Mouse (Mus musculus) CD4-positive, CD25-positive, alpha-beta regulatory T cell, adult 4 months (primary cell): ENCODE measurements at regions not wholly inside any gene's neighbourhood (a gene's known extent, or its start where the extent isn't known, plus 50 kb on each side); places are given as distances from the start of the nearest gene placed in this dataset.
"Not testable (repeated sequence)": the region's sequence is repeated elsewhere in the genome, so short reads cannot be mapped to it uniquely, and the experiment has no call there.

Source experiments
- ATAC-seq: one replicate; pipeline ENCODE4 v1.8.0; 2017

DNA sequence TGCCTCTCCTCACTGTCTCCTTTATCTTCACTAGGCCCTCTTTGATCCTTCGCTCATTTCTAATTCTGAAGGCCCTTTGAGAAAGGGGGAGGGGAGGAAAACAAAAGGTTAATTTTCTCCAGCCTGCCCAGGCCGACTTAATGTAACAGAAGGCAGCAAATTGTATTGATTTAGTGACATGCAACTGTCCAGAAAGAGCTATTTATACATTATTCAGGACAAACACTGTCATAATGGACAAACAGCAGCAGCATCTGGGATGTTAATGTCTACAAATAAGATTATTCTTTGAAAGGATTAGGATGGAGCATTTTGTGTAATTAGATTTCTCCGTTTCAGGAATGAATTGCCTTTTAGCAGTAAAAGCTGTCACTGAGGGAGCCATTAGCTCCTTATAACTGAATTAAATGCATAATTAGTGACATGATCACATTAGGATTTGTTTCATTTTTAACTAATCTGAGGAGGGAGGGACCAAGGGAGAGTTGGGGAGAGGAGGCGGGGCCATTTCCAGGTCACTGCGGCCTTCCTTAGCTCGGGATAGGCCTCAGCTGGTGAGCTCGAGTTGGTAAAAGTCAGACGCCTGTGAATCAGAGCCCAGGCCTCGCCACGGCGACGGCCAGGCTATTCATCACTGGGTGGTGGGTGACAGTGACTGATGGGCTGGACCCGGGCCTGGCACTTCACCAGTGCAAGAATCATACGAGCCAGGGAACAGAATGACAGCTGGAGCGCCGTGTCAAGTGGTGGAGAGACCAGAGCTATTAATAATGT, 167.7 kb downstream of the Nkx6-1 start:
- ATAC-seq, result no peak

DNA sequence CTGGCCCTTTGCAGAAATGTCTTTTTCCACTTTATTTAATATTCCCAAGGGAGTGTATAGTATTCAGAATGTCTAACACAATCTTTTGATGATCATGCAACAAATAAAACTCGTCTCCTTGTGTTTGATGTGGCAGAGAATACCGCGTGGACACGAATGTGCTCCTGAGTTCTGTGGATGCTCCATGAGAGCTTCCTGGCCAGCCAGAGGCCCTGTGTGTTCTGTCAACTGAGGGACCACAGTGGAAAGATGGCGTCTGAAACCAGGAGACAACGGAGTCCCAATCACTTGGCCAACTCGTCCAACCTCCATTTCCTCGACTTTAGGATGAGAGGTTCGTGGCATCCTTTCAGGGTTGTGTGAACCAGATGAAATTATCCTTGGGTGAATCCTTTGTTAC, 168.6 kb downstream of the Nkx6-1 start:
- no peak for ATAC-seq

DNA sequence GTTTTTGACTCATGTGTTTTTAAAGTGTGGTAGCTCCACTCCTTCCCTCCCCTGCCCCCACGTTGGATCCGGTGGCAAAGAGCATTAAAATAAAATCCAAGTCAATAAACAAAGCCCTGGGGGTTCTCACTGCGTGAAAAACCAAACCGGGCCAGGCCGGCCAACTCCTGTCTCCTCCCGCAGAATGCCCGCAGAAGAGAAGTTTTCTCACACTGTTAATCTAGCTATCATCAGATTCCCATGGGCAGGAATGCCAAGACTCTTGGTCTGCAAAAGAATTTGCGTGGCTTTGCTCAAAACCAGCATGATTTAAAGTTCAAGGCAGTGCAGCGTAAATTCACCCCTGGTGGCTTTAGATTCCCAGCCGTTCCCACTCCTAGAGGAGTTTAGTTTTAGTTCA, 219.0 kb downstream of the Nkx6-1 start:
- no peak for ATAC-seq

DNA sequence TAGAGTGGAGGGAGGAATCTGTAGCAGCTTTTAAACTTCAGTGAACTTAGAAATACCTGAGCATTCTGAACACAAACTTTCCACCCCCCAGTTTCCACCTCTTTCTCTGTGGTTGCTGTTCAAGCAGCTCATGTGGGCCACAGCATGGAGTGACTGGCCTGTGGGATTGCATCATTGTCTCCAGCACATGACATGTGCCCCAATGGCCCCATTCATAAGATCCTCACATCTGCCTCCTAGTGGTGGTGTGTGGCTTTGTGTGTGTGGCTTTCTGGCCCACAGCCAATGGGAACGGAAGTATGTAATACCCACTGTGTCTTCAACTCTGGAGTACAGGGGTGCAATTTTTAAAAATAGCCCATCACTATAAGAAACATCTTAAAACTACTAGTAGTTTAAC, 223.0 kb downstream of the Nkx6-1 start:
- ATAC-seq, result no peak

DNA sequence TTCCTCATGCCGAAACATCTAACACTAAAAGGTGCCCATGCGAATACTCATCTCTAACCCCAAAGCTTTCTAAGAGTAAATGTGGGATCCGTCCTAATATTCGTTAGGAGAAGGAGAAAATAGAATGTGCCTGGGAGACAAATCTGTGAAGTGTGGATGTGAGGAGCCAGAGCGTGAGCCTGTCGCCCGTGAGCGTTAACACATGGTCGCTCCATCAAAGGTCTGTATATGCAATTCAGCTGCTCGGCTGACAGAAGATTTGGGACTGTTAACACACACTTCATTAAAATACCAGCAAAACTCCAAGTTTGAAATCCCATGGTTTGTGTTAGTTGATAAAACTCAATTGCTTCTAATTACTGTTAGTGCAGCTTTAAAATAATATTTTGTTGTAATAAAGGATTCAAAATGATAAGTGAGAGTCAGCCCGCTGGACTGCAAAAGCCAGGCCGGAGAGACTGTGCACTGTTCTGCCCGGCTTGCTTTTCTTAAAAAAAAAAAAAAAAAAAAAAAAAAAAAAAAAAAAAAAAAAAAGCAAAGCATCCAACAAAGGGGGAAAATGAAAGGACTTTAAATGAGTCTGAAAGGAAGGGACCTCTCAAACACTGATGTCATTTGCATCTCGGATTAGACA, 227.0 kb downstream of the Nkx6-1 start:
- no peak for ATAC-seq

DNA sequence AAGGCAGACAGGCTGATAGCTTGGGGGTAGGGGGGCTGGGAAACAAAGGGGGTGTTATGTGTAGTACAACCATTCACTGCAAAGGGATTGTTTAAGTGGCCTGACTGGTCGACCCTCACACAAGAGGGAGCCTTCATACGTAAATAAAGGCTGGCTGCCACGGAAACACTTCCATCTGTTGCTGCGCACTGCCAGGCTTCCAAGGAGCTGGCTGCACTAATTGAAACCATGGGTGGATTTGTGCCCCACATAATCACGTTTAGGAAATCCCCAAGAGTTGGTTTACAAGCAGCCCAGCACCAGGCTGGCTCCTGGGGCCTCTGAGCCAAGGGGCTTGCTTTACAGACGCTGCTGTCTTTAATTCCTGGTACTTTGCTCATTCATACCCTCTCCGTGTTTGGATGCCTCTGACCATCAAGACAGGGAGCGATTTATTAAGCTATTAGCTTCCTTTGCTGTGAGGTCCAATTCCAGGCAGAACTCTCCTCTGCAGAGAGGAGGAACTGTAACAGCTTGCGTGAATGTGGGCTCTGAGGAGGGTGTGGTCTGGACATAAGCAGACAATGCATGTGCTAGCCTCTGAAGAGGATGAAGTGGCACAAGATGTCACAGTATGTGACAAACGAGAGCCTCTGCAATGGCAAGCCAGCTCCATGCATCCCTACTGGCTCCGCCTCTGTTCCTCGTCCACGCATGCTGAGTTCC, 238.6 kb downstream of the Nkx6-1 start:
- ATAC-seq, result no peak

GRCm38 (mm10) chr5:101384316-101384715, 280.5 kb downstream of the Nkx6-1 start:
- ATAC-seq, result no peak

DNA sequence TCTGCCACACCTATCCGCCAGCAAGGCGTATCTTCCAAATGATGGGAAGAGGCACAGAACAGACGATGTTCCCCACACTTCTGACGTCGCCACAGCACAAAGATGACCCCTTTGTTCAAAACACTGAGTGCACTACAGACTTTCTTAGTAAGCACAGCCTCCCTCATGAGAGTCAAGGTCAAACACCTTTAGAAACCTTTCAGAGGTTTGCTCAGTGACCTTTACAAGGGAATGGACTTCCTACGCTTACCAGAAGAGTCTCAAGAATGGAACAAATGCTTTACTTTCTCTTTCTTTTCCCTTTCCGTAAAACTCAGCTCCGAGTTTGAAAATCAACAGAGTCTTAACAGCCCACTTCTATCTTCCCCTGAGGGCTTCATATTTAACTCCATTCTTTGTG, 283.4 kb downstream of the Nkx6-1 start:
- ATAC-seq, result no peak

- no peak for ATAC-seq
Observed at GRCm38 (mm10) chr5:101376657-101377056, 288.1 kb downstream of the Nkx6-1 start.

GRCm38 (mm10) chr5:101374129-101374528, 290.7 kb downstream of the Nkx6-1 start:
- ATAC-seq, result no peak

- no peak for ATAC-seq
Observed at GRCm38 (mm10) chr5:101372204-101372603, 292.6 kb downstream of the Nkx6-1 start.

DNA sequence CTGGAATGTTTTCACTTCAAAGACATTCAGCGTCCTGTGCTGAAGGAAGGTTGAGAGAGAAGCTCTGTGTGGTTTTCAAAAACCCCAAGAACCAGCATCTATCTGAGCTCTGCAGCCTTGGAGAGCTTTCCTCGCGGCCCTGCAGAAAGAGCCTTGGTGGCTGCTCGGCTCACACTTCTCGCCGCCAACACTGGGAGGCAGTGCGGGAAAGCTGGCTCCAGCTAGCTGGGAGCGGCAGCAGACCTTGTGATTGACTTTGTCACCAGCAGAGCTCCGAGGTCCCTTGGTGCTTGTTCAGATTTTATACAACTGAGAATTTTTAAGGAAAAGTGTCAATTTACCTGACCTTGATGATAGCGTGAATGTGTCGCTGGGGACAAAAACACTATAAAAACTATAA, 299.4 kb downstream of the Nkx6-1 start:
- ATAC-seq, result no peak

GRCm38 (mm10) chr5:101359986-101360385, 304.8 kb downstream of the Nkx6-1 start:
- no peak for ATAC-seq

GRCm38 (mm10) chr5:101345406-101345805, 319.4 kb downstream of the Nkx6-1 start:
- no peak for ATAC-seq

DNA sequence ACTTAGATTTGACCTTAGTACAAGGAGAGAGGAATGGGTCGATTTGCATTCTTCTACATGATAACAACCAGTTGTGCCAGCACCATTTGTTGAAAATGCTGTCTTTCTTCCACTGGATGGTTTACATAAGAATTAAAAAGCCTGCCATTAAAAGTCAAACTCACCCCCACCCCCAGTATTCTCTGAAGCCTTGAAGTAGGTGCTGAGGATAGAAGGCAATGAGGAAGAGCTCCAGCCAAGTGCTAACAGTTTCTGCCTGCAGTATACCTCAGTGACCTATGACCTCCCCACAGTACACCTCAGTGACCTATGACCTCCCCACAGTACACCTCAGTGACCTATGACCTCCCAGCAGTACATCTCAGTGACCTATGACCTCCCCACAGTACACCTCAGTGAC, 328.4 kb downstream of the Nkx6-1 start:
- not testable (repeated sequence) for ATAC-seq

DNA sequence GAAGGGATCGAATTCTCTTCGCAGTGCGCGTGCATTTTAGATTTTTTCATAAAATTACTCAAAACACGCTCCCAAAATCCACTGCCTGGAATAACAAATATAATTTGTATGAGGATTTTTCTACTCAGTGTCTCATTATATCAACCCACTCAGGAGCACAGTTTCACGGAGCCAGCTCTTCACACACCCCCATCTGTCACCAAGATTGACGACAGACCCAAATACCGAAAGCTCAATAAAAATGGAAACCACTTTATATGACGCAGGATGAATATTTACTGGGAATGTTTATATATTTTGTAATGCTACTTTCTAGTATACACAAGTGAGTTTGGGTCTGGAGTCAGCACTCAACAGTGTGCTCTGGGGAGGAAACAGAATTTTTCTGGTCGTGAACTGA, 333.0 kb downstream of the Nkx6-1 start:
- no peak for ATAC-seq

DNA sequence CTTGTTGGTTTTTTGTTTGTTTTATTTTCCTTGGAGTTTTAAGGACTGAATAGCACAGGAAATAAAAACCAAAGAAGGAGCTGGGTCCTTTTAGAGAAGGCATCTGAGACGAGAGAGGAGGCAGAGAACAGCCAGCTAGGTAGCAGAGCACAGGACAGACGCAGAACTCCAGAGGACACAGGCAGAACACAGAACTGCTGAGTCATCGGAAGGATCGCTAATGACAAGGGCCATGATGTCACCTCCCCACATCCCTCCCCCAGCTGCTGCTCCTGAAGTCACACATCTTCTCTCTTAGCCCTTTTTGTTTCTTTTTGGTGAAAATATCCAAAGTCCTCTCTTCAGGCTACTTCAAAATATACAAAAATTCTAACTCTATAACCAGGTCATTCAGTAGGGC, 338.7 kb downstream of the Nkx6-1 start:
- no peak for ATAC-seq

DNA sequence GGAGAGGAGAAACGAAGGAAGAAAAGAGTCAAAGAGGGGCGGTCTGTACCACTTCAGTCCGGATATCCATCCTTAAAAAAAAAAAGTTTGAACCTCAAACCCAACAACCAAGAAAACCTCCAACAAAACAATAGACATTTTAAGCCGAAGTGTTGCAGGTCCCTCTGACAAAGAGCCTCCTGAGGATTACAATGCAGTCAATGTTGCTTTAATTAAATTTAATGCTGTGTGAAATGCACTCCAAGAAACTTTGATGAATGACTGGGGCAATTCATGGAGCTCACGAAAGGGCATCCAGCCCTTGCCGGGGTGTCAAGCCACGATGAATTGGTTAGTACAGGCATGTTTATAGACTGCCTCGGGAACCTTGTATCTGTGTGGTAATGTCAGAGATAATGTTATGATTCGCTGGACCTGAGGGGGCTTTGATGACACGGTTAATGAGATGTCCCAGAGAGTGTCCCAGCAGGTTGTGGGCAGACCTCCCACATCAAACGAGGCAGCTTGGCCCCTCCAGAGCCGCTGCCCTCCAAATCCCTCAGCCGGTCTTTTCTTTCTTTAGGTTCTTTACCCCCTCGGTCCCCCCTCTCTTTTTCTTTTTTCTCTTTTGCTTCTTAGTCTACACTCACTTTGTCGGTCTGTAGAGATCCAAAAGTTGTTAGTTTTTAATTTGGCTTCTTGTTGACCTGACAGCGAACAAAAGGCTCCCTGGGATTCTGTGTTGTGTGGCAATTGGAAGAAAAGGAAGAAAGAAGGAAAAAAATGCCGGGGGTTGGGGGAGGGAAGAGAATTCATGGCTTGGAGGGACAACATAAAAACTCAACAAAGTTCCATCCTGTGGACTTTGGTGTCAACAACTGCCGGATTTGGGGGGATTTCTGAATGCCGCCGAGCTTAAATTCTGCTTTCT, 341.5 kb downstream of the Nkx6-1 start:
- no peak for ATAC-seq

- ATAC-seq, result no peak
Observed at GRCm38 (mm10) chr5:101299986-101300385, 364.8 kb downstream of the Nkx6-1 start.

GRCm38 (mm10) chr5:101298411-101298810, 366.4 kb downstream of the Nkx6-1 start:
- ATAC-seq, result no peak

DNA sequence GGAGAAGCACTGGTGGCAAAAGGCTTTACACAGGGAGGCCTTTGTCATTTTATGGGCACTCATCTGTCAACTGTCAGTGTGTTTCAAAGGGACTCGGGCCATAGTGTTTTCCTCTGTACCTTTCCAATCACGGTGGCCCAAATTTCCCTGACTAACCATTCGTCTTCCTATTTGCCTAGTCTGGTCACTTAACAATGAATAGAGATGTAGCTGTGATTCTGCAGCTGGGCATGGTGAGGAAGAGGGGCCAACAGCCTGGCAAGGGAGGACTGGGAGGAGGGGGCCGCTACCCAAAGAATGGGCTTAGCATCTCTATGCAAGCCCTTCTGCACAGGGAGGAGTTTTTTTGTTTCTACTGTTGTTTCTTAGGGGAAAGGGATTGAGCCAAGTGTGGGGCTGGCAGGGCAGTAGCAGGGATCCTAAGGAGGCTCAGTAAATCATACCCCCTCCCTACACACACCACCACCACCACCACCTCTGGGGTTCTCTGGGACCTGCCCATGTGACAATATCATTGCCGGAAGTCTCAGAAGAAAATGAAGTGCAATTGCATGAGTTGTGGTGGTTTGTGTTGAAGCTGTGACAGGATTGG, 367.2 kb downstream of the Nkx6-1 start:
- no peak for ATAC-seq

- ATAC-seq, result no peak
Observed at GRCm38 (mm10) chr5:101295941-101296340, 368.9 kb downstream of the Nkx6-1 start.
